Mouse (Mus musculus): Measurements from ENCODE around the gene Doc2a. TPM values are rescaled to one million over a fixed set of nuclear protein-coding genes. Genes with fewer than 3 reads are reported as not detected.

Gene Doc2a
- total RNA-seq, 4 experiments from 2014 or later, result 0.15 to 1.4 (median 1.1) TPM

DNA sequence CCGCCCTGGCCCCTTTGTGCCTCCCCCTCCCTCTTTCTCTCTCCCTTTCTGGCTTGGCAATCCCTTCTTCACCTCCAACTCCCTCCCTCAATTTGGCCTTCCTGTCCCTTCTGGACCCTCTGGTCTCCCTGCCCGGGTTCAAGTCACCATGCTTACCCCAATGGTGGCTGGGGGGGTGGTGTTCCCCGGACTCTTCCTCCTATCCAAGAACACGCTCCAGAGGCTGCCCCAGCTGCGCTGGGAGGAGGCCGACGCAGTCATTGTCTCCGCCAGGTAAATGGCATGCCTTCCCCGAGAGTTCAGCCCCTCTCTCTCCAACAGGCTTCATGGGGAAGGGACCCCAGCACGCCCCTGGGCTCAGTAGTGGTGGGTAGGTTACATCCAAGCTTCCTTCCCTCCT, 23.3 kb upstream of the Doc2a start:
- DNase-seq, result no peak

DNA sequence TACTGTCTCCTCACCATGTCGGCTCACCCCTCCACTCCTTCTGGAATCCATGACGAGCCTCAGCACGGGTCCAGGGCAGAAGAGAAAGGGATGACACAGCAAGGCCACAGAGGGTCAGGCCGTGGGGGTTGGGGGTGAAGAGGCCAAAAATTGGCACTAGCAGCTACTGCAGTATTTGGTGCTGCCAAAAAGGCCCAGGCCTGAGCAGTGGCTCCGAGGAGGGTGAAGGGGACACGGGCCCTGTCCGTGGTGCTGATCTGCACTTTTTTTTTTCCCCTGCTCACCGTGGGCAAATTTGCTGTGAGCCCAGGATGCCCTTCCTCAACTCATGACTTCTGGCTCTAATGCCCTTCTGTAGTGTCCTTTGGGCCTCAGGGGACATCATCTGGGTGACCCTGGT, 21.8 kb upstream of the Doc2a start:
- DNase-seq, result no peak

DNA sequence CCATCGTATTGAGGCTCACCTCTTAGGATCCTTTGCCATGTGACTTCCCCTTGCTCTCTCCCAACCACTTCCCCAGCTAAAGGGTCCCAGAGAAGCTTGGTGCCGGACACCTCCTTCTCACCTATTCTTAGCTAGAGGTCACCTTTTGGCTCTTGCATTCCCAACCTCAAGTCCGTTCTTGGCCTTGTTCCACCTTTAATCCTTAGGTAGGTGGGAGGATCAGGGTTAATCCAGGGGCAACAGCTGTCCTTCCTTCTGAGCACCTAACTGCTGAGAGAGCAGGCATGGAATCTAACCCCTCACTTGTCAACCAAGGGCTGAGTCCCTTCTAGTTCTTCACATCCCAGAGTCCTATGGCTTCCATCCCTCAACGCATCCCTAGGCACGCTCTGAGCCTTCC, 21.3 kb upstream of the Doc2a start:
- DNase-seq, result no peak

DNA sequence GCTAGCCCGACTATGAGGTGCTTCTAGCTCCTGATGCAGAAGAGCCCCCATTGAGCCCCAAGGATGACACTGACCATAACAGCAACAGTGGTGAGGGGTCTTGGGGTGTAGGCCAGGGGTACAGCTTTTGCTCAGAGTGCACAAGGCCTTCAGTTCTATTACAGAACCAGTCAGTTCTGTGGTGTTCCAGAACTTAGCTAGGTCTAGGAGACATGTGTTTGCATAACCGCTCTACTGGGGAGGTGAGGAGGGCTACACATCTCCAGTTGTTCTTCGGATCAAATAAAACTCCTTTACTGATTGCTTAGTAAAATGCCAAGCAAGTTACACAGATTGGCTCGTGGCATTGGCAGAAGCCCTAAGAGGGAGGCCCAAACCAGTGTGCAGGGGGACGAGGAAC, 15.7 kb upstream of the Doc2a start, which contains the start of gene 4930451I11Rik:
TSS of gene 4930451I11Rik (minus strand) at position 101 of the 400 bp plus-strand sequence.
- no peak for DNase-seq

DNA sequence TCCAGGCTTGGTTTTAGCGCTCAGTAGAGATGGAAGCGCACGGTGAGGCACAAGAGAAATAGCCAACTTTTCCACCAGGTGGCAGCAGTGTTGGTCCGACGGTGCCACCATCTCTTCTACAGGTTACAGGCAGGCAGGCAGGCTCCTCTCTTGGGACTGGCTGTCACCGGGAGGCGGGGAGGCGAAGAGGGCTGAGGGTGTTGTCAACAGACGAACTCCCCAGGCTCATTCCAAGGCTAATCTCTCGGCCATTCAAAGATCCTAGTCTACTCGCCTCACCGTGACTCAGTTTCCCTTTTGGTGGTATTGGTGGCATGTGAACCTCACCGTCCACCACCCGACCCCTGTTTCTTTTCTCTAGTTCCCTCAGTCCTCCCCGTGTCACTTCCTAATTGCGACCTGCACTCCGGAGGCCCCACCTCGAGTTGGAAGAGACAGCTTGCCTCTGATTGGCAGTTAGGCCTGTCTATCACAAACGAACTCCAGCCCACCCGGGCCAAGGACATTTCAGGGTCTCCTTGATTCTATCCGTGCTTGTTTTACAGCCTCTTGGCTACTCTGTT, 15.1 kb upstream of the Doc2a start:
- peak; percentile 64 for DNase-seq

DNA sequence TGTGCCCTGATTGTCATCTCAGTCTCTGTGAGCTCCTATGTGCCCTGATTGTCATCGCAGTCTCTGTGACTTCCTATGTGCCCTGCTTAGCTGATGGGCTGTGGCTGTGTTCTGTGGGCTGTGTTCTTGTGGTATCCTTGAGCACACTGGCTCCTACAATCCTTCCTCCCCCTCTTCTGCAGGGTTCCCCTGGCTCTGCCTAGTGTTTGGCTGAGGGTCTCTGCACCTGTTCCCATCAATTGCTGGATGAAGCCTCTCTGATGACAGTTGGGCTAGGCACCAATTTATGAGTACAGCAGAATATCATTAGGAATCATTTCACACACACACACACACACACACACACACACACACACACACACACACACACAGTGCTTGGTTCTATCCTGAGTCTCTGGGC, 13.9 kb upstream of the Doc2a start:
- DNase-seq, result no peak

DNA sequence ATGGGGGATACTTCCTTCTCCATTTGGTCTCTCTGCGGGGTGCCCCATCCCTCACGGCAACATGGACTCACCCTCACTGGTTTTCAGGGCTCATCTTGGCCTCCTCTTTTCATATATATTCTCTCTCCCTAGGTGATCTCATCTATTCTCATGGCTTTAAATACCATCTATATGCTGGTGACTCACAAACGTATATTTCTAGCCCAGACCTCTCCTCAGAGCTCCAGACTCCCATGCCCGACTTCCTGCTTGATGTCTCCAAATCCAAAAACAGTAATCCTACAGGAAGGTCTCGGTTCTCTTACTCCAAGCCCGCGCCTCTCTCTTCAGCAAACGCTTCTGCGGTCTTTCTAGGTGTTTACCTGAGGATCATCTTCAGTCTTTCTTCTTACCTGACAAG, 3.9 kb upstream of the Doc2a start:
- no peak for DNase-seq

DNA sequence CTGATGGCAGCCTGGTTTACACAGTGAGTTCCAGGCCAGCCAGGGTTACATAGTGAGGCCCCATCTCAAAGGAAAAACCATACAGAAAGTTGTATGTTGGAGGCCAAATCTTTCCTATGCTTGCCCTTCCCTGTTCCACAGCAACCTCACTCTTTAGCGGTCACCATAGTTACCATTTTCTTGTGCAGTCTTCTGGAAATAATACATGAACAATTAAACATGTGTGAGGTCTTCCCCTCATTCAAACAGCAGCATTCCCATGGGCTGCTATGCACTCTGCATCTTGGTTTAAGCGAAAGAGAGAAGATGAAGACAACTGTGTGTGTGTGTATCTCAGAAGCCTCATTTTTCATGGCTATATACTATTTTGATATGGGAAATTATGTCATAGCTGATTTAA, 1.7 kb upstream of the Doc2a start:
- DNase-seq, result no peak

DNA sequence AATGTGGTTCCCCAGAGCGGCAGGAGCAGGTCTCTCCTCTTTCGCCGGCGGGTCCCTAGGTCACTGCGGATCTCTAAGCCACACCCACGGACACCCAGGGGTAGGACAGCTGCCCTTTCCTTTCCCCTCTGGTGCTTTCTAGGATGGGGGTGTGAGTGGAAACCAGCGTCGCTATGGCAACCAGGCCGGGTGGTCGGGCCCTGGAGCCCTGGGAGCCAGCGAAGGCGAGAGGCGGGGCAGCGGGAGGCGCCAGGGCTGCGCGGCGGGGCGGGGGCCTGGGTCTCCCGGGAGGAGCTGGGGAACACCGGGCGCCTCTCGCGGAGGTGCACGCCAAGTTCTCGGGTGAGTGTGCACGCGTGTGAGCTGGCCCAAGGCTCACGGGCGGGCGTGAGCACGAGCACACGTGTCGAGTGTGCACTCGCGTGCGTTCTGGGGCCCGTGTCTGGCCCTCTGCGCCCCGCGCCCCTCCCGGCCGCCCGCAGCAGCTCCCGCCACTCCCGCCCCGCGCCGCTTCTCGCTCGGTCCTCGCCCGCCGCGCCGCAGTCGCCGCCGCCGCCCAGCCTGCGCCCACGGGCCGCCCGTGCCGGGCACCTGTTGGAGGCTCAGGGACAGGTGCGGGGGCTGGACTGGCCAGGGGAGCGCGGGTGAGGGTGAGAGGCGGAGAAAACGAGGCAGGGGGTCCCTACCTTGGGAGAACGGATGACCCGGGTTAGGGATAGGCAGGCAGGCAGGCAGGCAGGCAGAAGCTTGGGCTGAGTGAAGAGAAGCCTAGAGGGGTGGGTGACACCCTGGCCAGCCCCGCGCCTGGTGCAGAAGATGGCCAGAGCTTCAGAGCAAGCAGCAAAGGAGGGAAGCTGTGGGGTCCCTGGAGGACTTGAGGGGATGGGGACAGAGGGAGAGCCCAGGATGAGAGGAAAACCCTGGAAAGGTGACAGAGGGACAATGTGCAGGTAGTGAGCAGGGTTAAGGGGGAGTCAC, 494 bp downstream of the Doc2a start:
- no peak for DNase-seq

DNA sequence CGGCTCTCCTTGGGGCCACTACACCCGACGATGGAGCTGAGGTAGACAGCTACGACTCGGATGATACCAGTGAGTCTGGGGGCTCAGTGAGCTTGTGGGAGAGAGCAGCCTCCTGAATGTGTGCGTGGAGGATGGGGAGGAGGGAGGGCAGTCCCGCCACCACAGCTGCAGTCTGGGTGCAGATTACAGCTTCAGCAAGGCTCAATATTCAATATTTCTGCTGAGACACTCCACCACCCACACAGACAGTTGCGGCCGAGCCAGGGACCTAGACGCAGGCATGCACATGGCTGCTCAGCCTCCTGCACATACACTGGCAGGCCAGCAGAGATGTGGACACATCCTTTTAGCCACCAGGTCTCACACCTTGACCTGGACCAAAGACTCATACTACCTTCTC, 1.6 kb downstream of the Doc2a start:
- DNase-seq, result no peak

DNA sequence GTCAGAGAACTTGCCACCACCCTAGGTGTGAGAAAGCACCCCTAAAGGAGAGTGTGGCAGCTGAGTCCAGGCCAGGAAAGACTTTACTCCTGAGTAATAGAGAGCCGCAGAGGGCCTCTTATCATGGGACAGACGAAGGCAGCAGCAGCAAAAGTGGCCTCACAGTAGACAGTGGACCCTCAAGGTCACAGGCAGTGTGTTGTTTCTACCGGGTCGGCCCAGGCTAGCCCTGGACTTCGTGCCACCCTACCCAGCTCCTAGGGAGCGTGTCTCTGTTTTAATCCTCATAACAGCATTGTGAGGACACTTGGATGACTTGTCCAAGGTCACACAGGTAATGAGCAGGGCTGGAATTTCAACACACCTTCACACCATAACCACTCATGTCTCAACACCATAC, 2.9 kb downstream of the Doc2a start:
- no peak for DNase-seq

DNA sequence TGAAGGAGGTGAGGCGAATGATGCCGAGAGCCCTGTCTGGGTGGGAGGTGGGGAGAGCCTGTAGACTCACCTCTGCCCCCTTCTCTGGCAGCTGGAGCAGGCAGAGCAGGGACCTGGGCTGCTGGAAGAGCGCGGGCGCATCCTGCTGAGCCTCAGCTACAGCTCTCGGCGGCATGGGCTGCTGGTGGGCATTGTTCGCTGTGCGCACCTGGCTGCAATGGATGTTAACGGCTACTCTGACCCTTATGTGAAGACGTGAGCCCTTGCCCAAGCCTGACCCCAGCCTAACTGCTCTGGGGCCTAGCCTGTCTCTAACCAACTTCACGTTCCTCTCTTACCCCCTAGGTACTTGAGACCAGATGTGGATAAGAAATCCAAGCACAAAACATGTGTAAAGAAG, 4.0 kb downstream of the Doc2a start:
- DNase-seq, result no peak

DNA sequence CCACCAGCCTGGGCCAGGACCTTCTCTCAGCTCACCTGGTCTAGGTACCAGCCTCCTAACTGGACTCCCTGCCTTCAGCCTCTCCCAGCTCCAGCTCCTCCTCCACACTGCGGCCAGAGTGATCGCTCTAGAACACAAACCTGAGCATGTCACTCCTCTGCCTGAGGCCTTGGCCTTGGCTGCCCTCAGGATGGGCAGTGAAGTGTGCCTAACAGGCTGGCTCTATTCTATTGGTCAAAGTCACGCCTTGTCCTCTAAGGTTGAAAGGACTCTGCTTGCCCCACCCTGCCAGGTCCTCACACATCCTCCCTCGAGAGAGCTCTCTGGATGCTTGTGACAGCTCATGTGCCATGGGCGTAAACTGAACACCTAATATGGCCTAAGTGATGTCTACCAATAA, 6.2 kb downstream of the Doc2a start:
- no peak for DNase-seq

DNA sequence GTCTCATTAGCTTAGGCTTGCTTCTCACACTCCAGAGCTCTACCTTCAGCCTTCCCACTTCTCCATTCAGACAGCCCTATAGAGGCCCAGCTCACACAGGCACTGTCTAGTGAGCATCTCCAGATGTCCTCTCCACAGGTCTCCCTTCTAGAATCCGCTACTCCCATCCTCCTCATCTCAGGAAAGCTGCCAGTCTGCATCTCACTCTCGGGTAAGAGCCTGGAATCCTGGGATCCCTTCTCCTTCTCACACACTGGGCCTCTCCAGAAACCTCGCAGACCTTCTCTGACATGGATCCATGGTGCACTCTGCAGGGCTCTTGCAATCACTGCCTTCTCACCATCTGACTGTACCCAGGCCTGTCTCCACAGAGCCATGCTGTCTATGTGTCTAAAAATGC, 8.4 kb downstream of the Doc2a start:
- DNase-seq, result no peak

DNA sequence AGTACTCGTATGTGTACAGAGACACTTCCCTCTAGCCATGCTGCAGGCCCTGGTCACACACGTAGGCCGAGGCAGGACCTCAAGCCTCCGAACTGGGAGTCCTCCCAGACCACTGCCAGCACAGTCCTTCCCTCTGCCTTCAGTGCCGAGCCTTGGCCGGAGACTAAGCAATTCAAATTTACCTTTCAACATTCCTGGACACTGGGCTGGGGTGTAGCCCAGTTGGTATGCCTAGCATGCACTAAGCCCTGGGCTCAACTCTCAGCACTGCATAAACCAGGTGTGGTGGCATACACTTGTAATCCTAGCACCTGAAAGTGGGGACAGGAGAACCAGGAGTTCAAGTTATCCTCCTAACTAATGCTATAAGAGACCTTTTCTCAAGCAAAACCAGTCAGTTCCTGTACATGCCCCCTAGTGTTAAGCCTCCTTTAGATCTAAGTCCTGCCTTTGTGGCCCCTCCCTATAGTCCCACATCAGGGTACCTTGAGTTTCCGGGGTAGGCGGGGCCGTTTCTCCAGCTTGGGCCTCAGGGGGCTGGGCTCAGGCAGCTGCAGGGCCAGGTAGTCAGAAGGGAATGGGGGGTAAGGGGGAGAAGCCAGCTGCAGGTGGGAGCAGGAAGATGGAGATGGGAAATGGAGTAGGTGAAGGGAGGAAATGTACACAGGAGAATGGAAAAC, 9.7 kb downstream of the Doc2a start:
- DNase-seq, result no peak

DNA sequence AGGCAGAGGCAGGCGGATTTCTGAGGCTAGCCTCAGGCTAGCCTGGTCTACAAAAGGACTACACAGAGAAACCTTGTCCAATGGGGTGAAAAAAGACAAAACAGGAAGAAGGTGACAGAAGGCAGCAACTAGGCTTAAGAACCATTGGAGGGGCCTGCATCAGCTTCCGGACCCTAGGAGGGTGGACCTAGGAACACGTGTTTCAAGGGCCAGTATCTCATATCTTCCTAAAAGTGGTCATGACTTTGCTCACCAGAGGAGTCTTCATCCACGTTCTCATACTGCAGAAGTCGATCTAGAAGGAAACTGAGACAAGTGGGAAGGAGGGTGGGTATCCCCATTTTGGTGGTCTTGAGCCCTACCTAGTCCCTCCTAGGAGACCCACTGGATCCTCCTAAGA, 13.8 kb downstream of the Doc2a start:
- no peak for DNase-seq

DNA sequence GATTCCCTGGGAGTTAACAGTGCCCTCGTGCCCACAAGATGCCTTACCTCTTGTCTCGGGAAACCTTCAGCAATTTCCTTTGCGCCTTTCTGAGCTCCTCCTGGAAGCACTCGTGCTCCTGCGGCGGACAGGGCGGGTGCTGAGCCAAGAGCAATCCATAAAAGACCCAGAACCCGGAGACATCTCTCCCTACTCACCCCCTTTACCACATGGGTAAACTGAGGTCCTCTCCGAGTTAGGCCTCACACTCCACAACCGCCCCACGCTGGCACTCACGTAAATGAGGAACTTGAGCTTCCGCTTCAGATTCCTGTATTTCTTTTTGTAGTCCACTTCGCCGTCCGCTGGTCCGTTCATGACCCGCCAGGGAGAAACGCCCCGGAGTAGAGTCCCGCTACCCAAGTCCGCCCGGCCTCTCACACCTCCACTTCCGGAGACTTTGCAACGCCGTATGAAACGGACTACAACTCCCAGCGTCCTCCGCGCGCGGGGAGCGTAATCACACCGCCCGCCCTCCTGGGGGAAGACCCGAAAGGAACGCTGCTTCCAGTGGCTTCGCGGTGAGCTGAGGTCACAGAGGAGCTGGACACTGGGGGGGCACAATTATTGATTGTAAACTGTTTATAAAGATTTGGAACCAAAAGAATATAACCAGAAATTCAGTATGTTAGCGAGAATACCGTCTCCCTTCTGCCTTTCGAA, 14.4 kb downstream of the Doc2a start, which contains the start of gene Hirip3:
TSS of gene Hirip3 (plus strand) at position 544 of the 702 bp plus-strand sequence.
- DNase-seq, result peak; percentile 95

DNA sequence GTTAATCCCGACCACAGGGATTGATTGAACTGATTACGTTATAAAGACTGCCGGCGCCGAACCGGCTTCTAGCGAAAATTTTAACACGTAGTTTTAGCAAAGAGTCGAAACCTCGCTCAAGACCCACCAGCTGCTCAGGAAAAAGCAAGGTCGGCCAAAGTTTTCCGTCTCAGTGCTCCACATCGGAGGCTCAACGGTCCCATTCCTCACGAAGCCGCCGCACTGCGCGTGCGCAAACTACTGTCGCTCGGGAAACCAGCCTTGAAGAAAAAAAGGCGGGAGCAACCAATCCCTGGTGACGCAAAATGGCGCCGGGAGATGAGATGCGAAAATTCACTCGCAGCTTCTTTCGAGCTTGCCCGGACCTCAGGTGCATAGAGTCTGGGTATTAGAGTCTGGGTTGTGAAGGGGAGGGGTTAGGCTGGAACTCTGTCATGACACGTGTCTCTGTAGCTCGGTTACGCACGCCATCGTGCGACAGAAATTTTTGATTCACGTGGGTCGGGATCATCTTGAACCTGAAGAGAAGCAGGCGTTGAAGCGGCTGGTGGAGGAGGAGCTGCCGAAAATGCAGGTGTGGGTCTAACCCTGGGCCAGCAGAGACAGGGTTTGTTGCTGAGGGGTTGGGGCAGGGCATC, 15.1 kb downstream of the Doc2a start, which contains the start of gene Ino80e:
TSS of gene Ino80e (minus strand) at position 231 of the 638 bp plus-strand sequence.
- DNase-seq, result peak; percentile 93

DNA sequence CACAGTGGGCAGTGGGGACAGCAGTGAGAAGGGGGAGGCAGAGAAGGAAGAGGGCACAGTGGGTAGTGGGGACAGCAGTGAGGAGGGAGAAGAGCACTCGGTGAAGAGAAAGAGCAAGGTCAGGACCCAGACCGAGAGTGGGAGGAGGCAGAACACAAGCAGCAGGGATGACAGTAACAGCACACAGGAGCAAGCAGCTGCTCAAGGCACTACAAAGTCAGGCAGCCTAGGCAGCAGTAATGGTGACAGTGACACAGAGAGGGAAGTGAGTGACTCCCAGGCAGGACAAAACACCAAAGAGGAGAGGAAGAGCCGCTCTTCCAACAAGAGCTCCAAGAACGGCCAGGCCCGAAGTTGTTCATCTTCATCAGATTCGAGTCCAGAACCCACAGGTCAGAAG, 16.6 kb downstream of the Doc2a start:
- DNase-seq, result no peak

DNA sequence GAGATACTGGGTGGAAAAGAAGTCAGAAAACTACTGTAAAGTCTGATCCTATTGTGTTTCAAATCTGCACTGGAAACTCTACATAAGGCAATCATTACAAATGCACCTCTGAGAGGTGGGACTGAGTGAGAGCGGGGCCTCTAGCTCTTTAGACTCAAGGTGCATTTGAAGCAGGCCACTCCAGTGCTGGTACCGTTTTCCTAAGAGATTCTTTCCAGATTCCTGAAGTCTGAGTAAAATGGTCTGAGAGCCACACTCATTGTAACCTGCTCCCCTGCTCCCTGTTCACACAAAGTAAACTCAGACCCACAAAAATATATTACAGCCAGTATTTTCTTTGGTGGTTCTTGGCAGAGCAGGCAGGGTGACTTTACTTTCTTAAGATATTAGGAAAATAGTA, 20.3 kb downstream of the Doc2a start:
- no peak for DNase-seq

DNA sequence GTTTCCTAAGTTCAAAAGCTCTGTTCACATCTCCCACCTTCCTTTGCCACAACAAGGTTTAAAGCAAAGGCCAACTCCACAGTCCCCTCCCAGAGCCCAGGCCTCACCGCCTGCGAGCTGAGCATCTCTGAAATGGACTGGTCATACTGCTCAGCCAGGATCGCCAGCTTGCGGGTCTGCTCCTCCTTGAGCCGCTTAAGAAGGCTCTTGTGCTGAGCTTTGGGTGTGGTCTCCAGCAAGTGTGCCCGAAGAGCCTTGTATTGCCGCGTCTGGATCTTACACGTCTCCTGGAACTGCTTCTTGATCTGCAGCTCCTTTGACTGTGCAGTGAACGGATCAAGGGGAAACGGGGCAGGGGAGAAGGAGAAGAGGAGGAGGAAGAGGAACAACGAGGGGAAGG, 20.8 kb downstream of the Doc2a start:
- no peak for DNase-seq
